Mouse (Mus musculus) ES-E14 (cell line): ENCODE measurements around the gene Parvb.

Experiments used
- HCFC1 ChIP-seq: IDR thresholded peaks from 2 replicates; pipeline ENCODE4 v1.6.1; 2012; ENCODE audit warnings: low read length, inconsistent platforms, borderline replicate concordance; ENCODE audit not compliant: insufficient read depth
- ZC3H11A ChIP-seq: IDR thresholded peaks from 2 replicates; pipeline ENCODE4 v1.6.1; 2012; ENCODE audit warnings: low read depth, mild to moderate bottlenecking, inconsistent platforms, low read length, borderline replicate concordance

DNA sequence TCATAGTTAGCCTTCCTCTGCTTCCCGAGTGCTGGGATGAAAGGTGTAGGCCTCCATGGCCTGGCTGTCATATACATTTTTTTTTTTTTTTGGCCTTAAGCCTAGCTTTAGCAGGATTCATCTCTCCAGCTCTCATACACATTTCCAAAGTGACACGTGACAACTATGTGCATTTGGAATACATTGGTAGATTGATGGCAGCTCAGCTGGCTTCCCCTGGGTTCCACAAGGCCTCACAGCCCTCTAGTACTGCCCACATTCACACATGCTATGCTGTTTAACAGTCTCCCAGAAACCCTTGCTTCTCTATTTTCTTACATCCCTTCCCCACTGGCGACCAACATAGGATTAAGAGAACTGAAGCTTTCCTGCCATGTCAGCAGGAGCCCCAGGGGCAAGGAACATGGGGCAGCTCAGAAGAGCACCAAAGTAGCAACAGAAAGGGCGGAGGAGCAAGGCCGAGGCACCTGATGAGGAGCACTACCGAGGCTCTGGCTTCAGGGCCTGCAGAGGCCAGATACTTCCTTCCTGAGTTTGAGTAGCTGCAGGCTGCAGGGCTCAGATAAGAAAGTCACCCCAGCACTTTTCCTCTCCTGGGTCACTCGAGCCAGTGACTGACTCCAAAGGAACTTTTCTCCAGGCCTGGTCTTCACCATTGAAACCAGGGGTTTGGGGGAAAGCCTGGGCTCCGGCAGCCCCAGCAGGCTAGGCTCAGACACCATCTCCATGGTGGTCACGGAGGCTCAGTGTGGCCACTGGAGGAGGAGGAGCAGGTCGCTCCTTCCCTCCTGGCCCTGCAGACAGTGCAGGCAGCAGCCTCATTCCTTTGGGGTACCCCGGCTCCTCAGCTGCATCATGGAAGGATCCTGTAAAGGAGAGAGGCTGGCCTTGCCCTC, 22.1 kb upstream of the Parvb start:
- TF ChIP-seq HCFC1 (no peak), ZC3H11A (no peak)
